Mouse (Mus musculus) stomach, postnatal 0 days (tissue): Measurements from ENCODE around the gene Dhx29. TPM values are rescaled to one million over a fixed set of nuclear protein-coding genes. Genes with fewer than 3 reads are reported as not detected.
A peak's percentile ranks its signal among the peaks of the same experiment; 100 is the strongest.

ENCODE experiments used
- ATAC-seq: fragments of 200-750 bp; cut with Nextera tagmentation; 2 replicates; pipeline ENCODE4 v1.8.0; 2017; ENCODE audit not compliant: low FRiP score, low TSS enrichment
- DNase-seq: peaks from one replicate; pipeline ENCODE4 v3.0.0-alpha.2; 2016; ENCODE audit warnings: low spot score
- H3K27ac ChIP-seq: fragments of 300-500 bp; sonication (generic); replicated peaks from 2 replicates; pipeline ENCODE4 v1.5.1; 2014; ENCODE audit warnings: mild to moderate bottlenecking, control low read depth
- H3K27me3 ChIP-seq: fragments of 300-500 bp; sonication (generic); 2 replicates; pipeline ENCODE4 v1.6.1; 2014; ENCODE audit warnings: low read length; ENCODE audit not compliant: control insufficient read depth, insufficient read depth
- H3K36me3 ChIP-seq: fragments of 300-500 bp; sonication (generic); 2 replicates; pipeline ENCODE4 v1.6.1; 2014; ENCODE audit warnings: low read length, mixed read lengths; ENCODE audit not compliant: control insufficient read depth, insufficient read depth
- H3K4me1 ChIP-seq: fragments of 300-500 bp; sonication (generic); replicated peaks from 2 replicates; pipeline ENCODE4 v1.6.1; 2014; ENCODE audit warnings: antibody characterized with exemption; ENCODE audit not compliant: control insufficient read depth, insufficient read depth
- H3K4me2 ChIP-seq: fragments of 300-500 bp; sonication (generic); replicated peaks from 2 replicates; pipeline ENCODE4 v1.6.1; 2014; ENCODE audit warnings: low read depth, mild to moderate bottlenecking, control low read depth, moderate library complexity
- H3K4me3 ChIP-seq: fragments of 300-500 bp; sonication (generic); 2 replicates; pipeline ENCODE4 v1.5.1; 2014; ENCODE audit warnings: low read depth, low read length, control low read depth
- H3K9ac ChIP-seq: fragments of 300-500 bp; sonication (generic); 2 replicates; pipeline ENCODE4 v1.6.1; 2014; ENCODE audit warnings: mild to moderate bottlenecking, low read length, control low read depth, mixed read lengths
- H3K9me3 ChIP-seq: fragments of 300-500 bp; sonication (generic); 2 replicates; pipeline ENCODE4 v1.6.1; 2016; ENCODE audit warnings: low read length; ENCODE audit not compliant: control insufficient read depth
- CTCF ChIP-seq: IDR thresholded peaks from 2 replicates; pipeline ENCODE4 v1.5.1; 2016; ENCODE audit warnings: antibody characterized with exemption, low read depth, mild to moderate bottlenecking, moderate library complexity
- EP300 ChIP-seq: optimal IDR thresholded peaks from 2 replicates; pipeline ENCODE3; 2016; ENCODE audit warnings: antibody characterized with exemption
- WGBS: fragments of 180-500 bp; shearing (Covaris S2); extraction: QIAGEN DNeasy Blood & Tissue Kit; methylation state at CpG from one replicate; pipeline ENCODE4 v1.1.7; 2014; 5-methylcytosine and 5-hydroxymethylcytosine counted together
- polyA plus RNA-seq: library from polyadenylated mRNA; unstranded; fragments of >200 nt; fragmentation: Nextera tagmentation; extraction: Ambion mirVana; gene quantifications from 2 replicates; pipeline ENCODE4 v1.2.1, GENCODE M21; 2015

Dhx29 gene
- polyA plus RNA-seq, 1 experiment from 2014 or later: 13.0 TPM

DNA sequence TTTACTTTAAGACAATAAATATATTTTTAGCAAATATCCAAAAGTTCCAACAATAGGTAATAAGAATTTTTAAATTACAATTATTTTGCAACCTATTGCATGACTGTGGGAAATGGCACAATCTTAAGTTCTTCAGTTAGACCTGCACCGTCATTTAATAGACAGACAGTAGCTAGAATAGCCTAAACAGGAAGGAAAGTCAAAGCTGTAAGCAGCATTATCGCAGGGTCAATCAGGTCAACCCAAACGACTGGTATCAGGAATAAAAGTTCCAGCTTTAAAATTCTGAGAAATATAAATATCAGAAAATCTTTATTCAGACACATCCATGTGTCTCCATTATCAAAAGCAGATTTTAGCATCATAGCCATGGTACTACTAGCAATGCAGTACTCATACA lies 6.3 kb upstream of the Dhx29 start:
- Histone ChIP-seq H3K9me3 (no peaks in the 10 kb centered on the region), H3K27me3 (no peaks in the 10 kb centered on the region), H3K36me3 (peaks cover 11% of the 10 kb centered on the region), H3K9ac (no peak overlapping the region), H3K4me1 (0 out of 2 replicates have a peak, but pooled peaks cover 1% of the 10 kb centered on the region), H3K4me3 (no peak overlapping the region), H3K27ac (no peak overlapping the region), H3K4me2 (no peak overlapping the region)
- TF ChIP-seq EP300 (no peak), CTCF (no peak)
- DNase-seq (no peak), ATAC-seq (no peak)
- WGBS: 79% methylated on average over 3 of the region's 3 CpGs

DNA sequence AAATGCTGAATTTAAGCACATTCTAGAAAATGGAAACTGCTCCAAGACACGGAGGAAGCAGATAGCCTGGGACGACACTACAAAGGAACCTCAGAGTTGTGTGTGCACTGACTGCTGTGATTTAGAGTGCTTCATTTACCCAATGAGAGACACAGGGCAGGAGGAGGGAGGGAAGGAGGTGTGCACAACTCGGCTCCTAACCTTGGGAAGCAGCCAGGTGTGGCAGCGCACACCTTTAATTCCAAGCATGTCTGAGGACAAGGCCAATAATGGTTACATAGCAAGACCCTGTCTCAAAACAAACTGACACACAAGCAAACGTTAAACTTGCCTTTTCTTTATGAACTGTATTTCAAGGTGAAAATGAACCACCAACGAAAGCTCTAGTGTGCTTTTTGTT lies 2.0 kb upstream of the Dhx29 start:
- Histone ChIP-seq H3K36me3 (no peaks in the 10 kb centered on the region), H3K9me3 (no peaks in the 10 kb centered on the region), H3K27me3 (no peaks in the 10 kb centered on the region), H3K9ac (no peak overlapping the region), H3K4me2 (no peak overlapping the region), H3K27ac (no peak overlapping the region), H3K4me1 (0 out of 2 replicates have a peak, but pooled peaks cover 3% of the 10 kb centered on the region), H3K4me3 (no peak overlapping the region)
- ATAC-seq: no peak
- no peak for DNase-seq
- 50% methylated on average over 6 of the region's 6 CpGs for WGBS
- TF ChIP-seq EP300 (no peak), CTCF (no peak)

DNA sequence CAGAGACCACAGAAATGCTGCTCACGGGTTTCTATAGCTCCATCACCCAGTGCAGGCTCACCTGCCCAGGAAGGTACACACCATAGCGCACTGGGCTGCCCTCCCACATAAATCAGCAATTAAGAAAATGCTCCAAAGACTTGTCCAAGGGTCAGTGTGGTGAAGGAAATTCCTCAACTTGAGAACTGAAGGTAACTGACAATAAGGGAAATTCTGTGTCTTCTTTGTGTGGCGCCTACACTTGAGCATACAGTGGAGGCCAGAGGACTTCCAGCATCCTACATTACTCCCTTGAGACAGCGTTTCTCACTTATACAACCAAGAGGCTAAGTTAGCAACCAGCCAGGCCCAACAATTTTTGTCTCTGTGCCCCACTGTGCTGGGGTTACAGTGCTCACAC lies 1.3 kb upstream of the Dhx29 start:
- ATAC-seq (no peak), DNase-seq (no peak)
- Histone ChIP-seq H3K36me3 (no peaks in the 10 kb centered on the region), H3K27ac (no peak overlapping the region), H3K9me3 (no peaks in the 10 kb centered on the region), H3K4me1 (0 out of 2 replicates have a peak, but pooled peaks cover 3% of the 10 kb centered on the region), H3K4me3 (peak overlapping the region; percentile 70), H3K9ac (peak overlapping the region; percentile 35; the same call in 1 of the 2 replicates), H3K27me3 (no peaks in the 10 kb centered on the region), H3K4me2 (peak overlapping the region; percentile 62)
- 62% methylated on average over 4 of the region's 4 CpGs for WGBS
- TF ChIP-seq EP300: no peak
- TF ChIP-seq CTCF: no peak

DNA sequence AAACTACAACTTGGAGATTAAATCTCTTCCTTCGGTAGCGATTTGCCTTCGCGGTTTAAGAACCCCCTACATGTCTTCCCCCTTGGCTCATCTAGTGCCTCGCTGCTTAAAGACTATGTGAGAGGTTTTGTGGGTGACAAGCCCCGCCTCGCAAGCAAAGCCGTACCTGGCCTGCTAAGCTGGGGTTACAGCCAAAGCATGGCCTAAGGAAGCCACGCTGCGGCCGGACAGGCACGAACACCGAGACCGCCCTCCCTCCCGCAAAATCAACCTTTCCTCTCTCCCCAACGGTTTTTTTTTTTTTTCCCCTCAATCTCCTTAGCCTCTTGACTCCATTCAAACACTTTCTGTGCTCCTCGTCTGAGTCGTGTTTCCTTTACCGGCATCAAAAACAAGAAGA lies 458 bp upstream of the Dhx29 start:
- Histone ChIP-seq H3K4me2 (peak overlapping the region; percentile 62), H3K9ac (peak overlapping the region; percentile 76), H3K36me3 (no peaks in the 10 kb centered on the region), H3K4me3 (peak overlapping the region; percentile 70), H3K27ac (peak overlapping the region; percentile 85), H3K9me3 (no peaks in the 10 kb centered on the region), H3K27me3 (no peaks in the 10 kb centered on the region), H3K4me1 (0 out of 2 replicates have a peak, but pooled peaks cover 3% of the 10 kb centered on the region)
- ATAC-seq: no peak
- WGBS: under 1% methylated on average over 19 of the region's 19 CpGs
- peak; percentile 57 for DNase-seq
- TF ChIP-seq EP300 (no peak), CTCF (no peak)

DNA sequence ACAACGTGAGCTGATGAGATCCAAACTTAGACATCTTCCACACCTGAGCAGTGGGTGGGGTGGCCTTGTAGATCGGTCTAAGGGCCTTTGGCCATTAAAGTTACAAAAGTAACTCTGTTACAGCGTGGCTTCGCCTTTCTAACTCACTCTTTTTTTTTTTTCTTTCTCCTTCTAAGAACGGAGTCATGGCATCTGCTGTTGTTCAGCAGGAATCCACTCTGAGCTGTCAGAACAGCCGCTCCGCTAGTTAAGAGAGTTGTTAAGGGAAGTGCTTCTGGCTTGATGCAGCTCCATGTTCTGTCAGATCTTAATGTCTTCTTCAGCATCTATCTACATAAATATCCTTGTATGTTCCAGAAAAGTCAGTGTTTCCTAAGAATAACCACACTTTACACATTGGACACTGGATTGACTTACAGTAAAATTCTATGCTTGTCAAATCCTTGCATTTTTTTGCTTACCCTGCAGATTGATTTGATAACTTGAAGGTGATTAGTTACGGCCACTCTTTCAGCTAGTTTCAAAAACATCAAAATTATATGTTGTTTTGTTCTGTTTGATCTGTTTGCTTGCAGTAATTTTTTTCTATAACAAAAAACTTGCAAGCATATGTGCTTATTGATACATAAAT lies 899 bp downstream of the Dhx29 start:
- Histone ChIP-seq H3K27me3 (no peaks in the 10 kb centered on the region), H3K27ac (peak overlapping the region; percentile 85), H3K9me3 (no peaks in the 10 kb centered on the region), H3K4me2 (peak overlapping the region; percentile 62), H3K9ac (peak overlapping the region; percentile 69), H3K36me3 (peaks cover 2% of the 10 kb centered on the region; the same call in 1 of the 2 replicates), H3K4me3 (peak overlapping the region; percentile 70), H3K4me1 (0 out of 2 replicates have a peak, but pooled peaks cover 3% of the 10 kb centered on the region)
- ATAC-seq: no peak; the same call in 1 of the 2 replicates
- WGBS: 4% methylated on average over 8 of the region's 8 CpGs
- no peak for DNase-seq
- no peak for TF ChIP-seq EP300
- TF ChIP-seq CTCF: no peak

DNA sequence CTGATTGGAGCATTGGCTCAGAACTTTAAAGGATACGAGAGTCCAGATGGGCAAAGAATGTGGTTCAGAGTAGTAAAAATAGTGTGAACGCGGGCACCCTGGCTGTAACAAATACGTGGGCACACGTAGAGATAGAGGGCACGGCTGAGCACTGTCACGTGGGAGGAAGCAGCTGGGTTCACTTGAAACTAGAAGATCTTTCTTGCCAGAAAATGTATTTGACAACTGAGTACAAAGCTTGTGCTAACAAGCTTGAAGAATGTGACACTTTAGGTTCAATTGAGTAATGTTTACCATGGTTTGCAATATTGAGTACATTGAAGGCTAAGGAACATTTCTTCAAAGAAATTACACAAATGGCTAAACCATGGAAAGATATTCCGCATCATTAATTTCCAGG lies 10.9 kb downstream of the Dhx29 start:
- Histone ChIP-seq H3K27me3 (no peaks in the 10 kb centered on the region), H3K9me3 (no peaks in the 10 kb centered on the region), H3K4me2 (no peak overlapping the region), H3K9ac (no peak overlapping the region), H3K4me3 (no peak overlapping the region), H3K27ac (no peak overlapping the region), H3K36me3 (peaks cover 13% of the 10 kb centered on the region), H3K4me1 (no peaks in the 10 kb centered on the region)
- TF ChIP-seq EP300: no peak
- no peak for TF ChIP-seq CTCF
- ATAC-seq (no peak), DNase-seq (no peak)
- 79% methylated on average over 8 of the region's 8 CpGs for WGBS
